8 mouse cellular contexts compared by ENCODE assay signal in the genomic region with DNA sequence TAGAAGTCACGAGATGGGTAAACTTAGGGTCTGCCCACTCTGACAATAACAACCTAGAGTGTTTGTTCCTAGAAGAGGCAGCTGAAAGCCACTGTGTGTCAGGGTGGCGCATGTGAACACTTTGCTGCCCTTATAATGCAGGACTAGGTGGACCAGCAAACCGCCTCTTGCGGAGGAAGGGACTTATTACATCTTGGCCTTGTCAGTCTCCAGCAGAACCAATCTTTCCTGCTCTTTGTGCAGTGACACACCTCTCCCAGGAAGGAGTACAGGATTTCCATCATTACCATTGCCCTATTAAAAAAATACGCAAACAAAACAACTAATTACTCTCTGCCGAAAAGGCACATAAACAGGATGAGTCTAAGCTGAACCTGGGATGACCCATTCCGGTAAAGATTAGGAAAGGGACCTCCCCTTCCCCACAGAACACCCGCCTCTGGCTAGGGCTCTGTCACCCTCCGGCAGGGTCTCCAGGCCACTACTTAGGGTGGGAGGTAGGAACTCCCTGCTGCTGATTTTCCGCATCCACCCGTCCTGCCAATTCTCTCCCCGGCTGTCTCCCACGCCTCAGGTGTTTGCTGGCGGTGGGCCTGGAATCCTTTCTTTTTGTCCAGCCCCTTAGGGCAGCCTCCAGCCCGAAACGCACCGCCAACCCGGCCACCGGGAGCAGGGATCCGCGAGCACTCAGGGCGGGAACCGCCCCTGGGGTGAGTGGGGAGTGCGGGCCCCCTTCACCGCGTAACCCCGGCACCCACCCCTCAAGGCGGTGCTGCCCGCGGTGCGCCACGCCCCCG. TPM values are rescaled to one million over a fixed set of nuclear protein-coding genes. Genes with fewer than 3 reads are reported as not detected.
A peak's percentile ranks its signal among the peaks of the same experiment; 100 is the strongest.
DNase-seq lines count a peak whose midpoint lies in the region; ATAC-seq and TF ChIP-seq lines count a peak whose summit lies in the region.

No protein-coding gene starts in this region.

- peak overlapping the region; percentile 77 for H3K9ac ChIP-seq in hindbrain, embryonic 11.5 days (ENCODE audit: low read depth, low read length)
- peak overlapping the region; percentile 76 for H3K9ac ChIP-seq in limb, embryonic 15.5 days

- ATAC-seq in hindbrain, embryonic 11.5 days (ENCODE audit: low FRiP score) = peak; percentile 81
- ATAC-seq in limb, embryonic 15.5 days (ENCODE audit: insufficient number of reproducible peaks, low FRiP score, low TSS enrichment, low read depth) = peak; percentile 30
- ATAC-seq in monocyte, adult 5-6 weeks (replicated peaks; ENCODE audit: insufficient number of reproducible peaks, low FRiP score, low TSS enrichment, poor library complexity, severe bottlenecking) = 0 out of 2 replicates have a peak, but pooled peaks have one; percentile 36

- H3K4me1 ChIP-seq in testis, adult 2 months (ENCODE audit: control insufficient read depth, insufficient read depth, low read length) = peaks cover 12% of the 10 kb centered on the region
- H3K4me1 ChIP-seq in forebrain, embryonic 10.5 days = peaks cover 28% of the 10 kb centered on the region
- H3K4me1 ChIP-seq in hindbrain, embryonic 11.5 days (replicated peaks; ENCODE audit: control insufficient read depth, insufficient read depth, low read length) = no peaks in the 10 kb centered on the region; the same call in 1 of the 2 replicates
- peaks cover 16% of the 10 kb centered on the region for H3K4me1 ChIP-seq in limb, embryonic 15.5 days

- no peak for DNase-seq in testis, postnatal 14 days (ENCODE audit: low spot score)
- DNase-seq in forebrain, embryonic 10.5 days (ENCODE audit: extremely low spot score, low spot score) = no peak
- peak; percentile 45 for DNase-seq in hindbrain, embryonic 11.5 days (ENCODE audit: low spot score)
- DNase-seq in adrenal gland, adult 8-10 months = no peak
- no peak for DNase-seq in thymus, postnatal 36 days

- H3K9me3 ChIP-seq in forebrain, embryonic 10.5 days = no peaks in the 10 kb centered on the region
- no peaks in the 10 kb centered on the region for H3K9me3 ChIP-seq in hindbrain, embryonic 11.5 days (ENCODE audit: control insufficient read depth, low read length)
- no peaks in the 10 kb centered on the region for H3K9me3 ChIP-seq in limb, embryonic 15.5 days

- peaks cover 2% of the 10 kb centered on the region; the same call in 1 of the 2 replicates for H3K27me3 ChIP-seq in testis, adult 2 months (ENCODE audit: control insufficient read depth, insufficient read depth, low read length)
- peaks cover 72% of the 10 kb centered on the region for H3K27me3 ChIP-seq in forebrain, embryonic 10.5 days (ENCODE audit: poor library complexity, severe bottlenecking)
- peaks cover 23% of the 10 kb centered on the region for H3K27me3 ChIP-seq in hindbrain, embryonic 11.5 days (ENCODE audit: control insufficient read depth, insufficient read depth, low read length)
- H3K27me3 ChIP-seq in limb, embryonic 15.5 days = peaks cover 13% of the 10 kb centered on the region; the same call in 1 of the 2 replicates

- no peaks in the 10 kb centered on the region for H3K36me3 ChIP-seq in testis, adult 2 months (ENCODE audit: control insufficient read depth, insufficient read depth, low read length)
- H3K36me3 ChIP-seq in forebrain, embryonic 10.5 days (replicated peaks) = no peaks in the 10 kb centered on the region
- no peaks in the 10 kb centered on the region for H3K36me3 ChIP-seq in hindbrain, embryonic 11.5 days (ENCODE audit: control insufficient read depth, insufficient read depth, low read length)
- H3K36me3 ChIP-seq in limb, embryonic 15.5 days = no peaks in the 10 kb centered on the region

- no peak for TF ChIP-seq CTCF in testis, adult 2 months (IDR thresholded peaks at IDR 0.05; ENCODE audit: control insufficient read depth, insufficient read depth, insufficient replicate concordance, low read depth, low read length)

- no peak overlapping the region for H3K27ac ChIP-seq in testis, adult 2 months (ENCODE audit: control insufficient read depth, insufficient read depth, low read depth, low read length)
- peak overlapping the region; percentile 88 for H3K27ac ChIP-seq in forebrain, embryonic 10.5 days
- H3K27ac ChIP-seq in hindbrain, embryonic 11.5 days (ENCODE audit: low read depth, low read length) = peak overlapping the region; percentile 47; the same call in 1 of the 2 replicates
- H3K27ac ChIP-seq in limb, embryonic 15.5 days = peak overlapping the region; percentile 80

- WGBS in forebrain, embryonic 10.5 days = 4% methylated on average over 33 of the region's 33 CpGs
- WGBS in hindbrain, embryonic 11.5 days = 7% methylated on average over 33 of the region's 33 CpGs
- WGBS in limb, embryonic 15.5 days = 6% methylated on average over 33 of the region's 33 CpGs

- no peak for TF ChIP-seq POLR2A in testis, adult 2 months (IDR thresholded peaks at IDR 0.05; ENCODE audit: control insufficient read depth, low read depth, low read length)

- H3K4me2 ChIP-seq in hindbrain, embryonic 11.5 days (replicated peaks; ENCODE audit: low read depth, low read length) = peak overlapping the region; percentile 76
- peak overlapping the region; percentile 97 for H3K4me2 ChIP-seq in limb, embryonic 15.5 days

- peak overlapping the region; percentile 34 for H3K4me3 ChIP-seq in testis, adult 2 months (ENCODE audit: control insufficient read depth, low read depth, low read length)
- peak overlapping the region; percentile 78 for H3K4me3 ChIP-seq in forebrain, embryonic 10.5 days
- peak overlapping the region; percentile 75 for H3K4me3 ChIP-seq in hindbrain, embryonic 11.5 days (ENCODE audit: low read depth, low read length)
- H3K4me3 ChIP-seq in limb, embryonic 15.5 days = peak overlapping the region; percentile 78

RNA-seq across cellular contexts. Expression of a gene that starts 0.6 kb away (rescaled TPM):
- 1.6 and 1.7 TPM in 2 replicates for polyA plus RNA-seq in testis, adult 2 months (2012; rRNA removed)
- polyA plus RNA-seq in forebrain, embryonic 10.5 days (2016; fragmentation: Nextera tagmentation; extraction: Ambion mirVana) = 3.8 and 4.8 TPM in 2 replicates
- 9.1 and 10.5 TPM in 2 replicates for polyA plus RNA-seq in hindbrain, embryonic 11.5 days (2014; fragmentation: Nextera tagmentation; extraction: Ambion mirVana)
- polyA plus RNA-seq in limb, embryonic 15.5 days (2015; fragmentation: Nextera tagmentation; extraction: Ambion mirVana) = 17.3 and 18.2 TPM in 2 replicates
- 140 to 209 TPM (median 154 TPM) in 3 replicates for total RNA-seq in monocyte, adult 5-6 weeks (2017)
- total RNA-seq in adrenal gland, adult 8-10 months (2022) = 10 to 100 TPM; 11.8 to 20.1 (median 17.1) TPM

RNA-seq across cellular contexts. Expression of a gene that starts 37.8 kb away (rescaled TPM):
- polyA plus RNA-seq in testis, adult 2 months (2012; rRNA removed) = 0.17 and 1.2 TPM in 2 replicates
- 3.8 and 5.0 TPM in 2 replicates for polyA plus RNA-seq in forebrain, embryonic 10.5 days (2016; fragmentation: Nextera tagmentation; extraction: Ambion mirVana)
- 3.1 and 3.3 TPM in 2 replicates for polyA plus RNA-seq in hindbrain, embryonic 11.5 days (2014; fragmentation: Nextera tagmentation; extraction: Ambion mirVana)
- 16.8 and 19.1 TPM in 2 replicates for polyA plus RNA-seq in limb, embryonic 15.5 days (2015; fragmentation: Nextera tagmentation; extraction: Ambion mirVana)
- not detected in 3 replicates for total RNA-seq in monocyte, adult 5-6 weeks (2017)
- under 1 TPM in 1 of 4 experiments, not detected in 3; 0.09 TPM for total RNA-seq in adrenal gland, adult 8-10 months (2022)

Comparison
In these comparisons a context has a peak if more than half of its experiments do, and no peak if none do; other contexts are left out.
1. ATAC-seq: peak in every context shown above with its lines; median percentile 81 in hindbrain, embryonic 11.5 days; 36 in monocyte, adult 5-6 weeks; 30 in limb, embryonic 15.5 days.